Mouse (Mus musculus) neutrophil, adult 83 days (primary cell): ENCODE measurements around the gene Decr2. TPM values are rescaled to one million over a fixed set of nuclear protein-coding genes. Genes with fewer than 3 reads are reported as not detected.

Experiments
- total RNA-seq, 2 experiments: library from RNA; stranded (reverse); gene quantifications; one replicate each; pipeline ENCODE4 v1.2.4; 2023

Decr2 gene
- 1 to 10 TPM; 3.8 to 4.5 TPM for total RNA-seq

GRCm38 (mm10) chr17:26089905-26090632, at the start of gene Decr2:
Gene Decr2, minus strand, starts transcription at chr17:26090337.

GRCm38 (mm10) chr17:26138239-26138836, 48.2 kb upstream of the Decr2 start, which contains the start of gene Axin1:
Gene Axin1, plus strand, starts transcription at chr17:26138688.

DNA sequence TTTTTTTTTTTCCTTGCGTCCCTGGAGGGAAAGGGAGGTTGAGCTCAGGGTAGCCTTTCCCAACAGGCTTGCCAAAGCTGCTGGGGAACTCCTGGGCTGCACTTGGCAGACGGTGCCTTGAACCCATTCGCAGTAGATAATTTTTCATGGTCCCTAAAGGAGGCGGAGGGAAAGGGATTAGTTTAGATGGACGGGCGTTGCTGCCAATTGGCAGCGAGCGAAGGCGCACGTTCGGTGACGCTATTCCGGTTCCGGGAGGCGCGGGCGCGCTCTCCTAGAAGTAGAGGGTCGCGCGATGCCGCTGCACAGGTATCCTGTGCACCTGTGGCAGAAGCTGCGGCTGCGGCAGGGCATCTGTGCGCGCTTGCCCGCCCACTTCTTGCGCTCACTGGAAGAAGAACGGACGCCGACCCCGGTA, 33.1 kb upstream of the Decr2 start, which contains the start of gene Mrpl28:
Gene Mrpl28, plus strand, starts transcription at position 234 of the 418 bp plus-strand sequence.

GRCm38 (mm10) chr17:26113181-26113948, 23.2 kb upstream of the Decr2 start, which contains the start of gene Tmem8:
Gene Tmem8, plus strand, starts transcription at chr17:26113299.

DNA sequence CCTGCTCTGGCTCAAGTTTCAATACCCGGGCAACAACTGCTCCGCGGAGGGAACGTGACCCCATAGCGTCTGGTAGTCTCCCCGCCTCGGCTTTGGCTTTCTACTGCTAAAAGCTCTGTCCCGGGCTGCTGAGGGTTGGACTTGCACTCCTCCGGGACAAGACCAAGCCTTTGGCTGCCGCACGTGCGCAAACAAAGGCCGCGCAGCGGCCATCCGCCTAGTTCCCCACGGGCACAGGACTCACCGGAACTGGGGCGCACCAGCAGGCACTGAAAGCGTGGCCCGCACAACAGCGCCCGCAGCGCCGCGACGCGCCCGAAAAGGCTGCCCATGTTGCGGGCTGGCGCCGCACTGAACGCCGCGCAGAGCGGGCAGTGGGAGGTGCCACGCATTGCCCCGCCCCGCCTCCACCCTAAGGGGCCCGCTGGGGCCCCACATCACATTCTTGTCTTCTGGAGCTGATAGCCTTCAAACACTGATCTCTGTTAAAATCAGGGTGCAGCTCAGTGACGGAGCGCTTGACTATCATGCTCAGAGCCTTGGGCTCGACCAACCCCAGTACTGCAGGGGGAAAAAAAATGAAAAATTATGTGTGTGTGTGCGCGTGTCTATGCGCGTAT, 5.1 kb upstream of the Decr2 start, which contains the start of gene Nme4:
Gene Nme4, minus strand, starts transcription at position 482 of the 620 bp plus-strand sequence.

GRCm38 (mm10) chr17:26068831-26069739, 21.1 kb downstream of the Decr2 start, which contains the start of gene Rab11fip3:
Gene Rab11fip3, minus strand, starts transcription at chr17:26069555.

Other genes starting within 250 kb of the Decr2 start
- 1 to 10 TPM; 2.7 to 4.2 TPM for gene Gm20683, start 248.6 kb downstream of the Decr2 start, total RNA-seq
- gene Rhot2, start 245.5 kb downstream of the Decr2 start, total RNA-seq, result 10 to 100 TPM; 37.5 to 40.0 TPM
- 10 to 100 TPM; 28.2 to 31.0 TPM for gene Wdr90, start 228.8 kb downstream of the Decr2 start, total RNA-seq
- 1 to 10 TPM; 3.8 to 4.2 TPM for gene Mcrip2, start 221.6 kb downstream of the Decr2 start, total RNA-seq
- gene Mettl26, start 215.3 kb downstream of the Decr2 start, total RNA-seq, result 10 to 100 TPM; 10.2 to 10.3 TPM
- 1 to 10 TPM; 2.5 to 3.8 TPM for gene Wfikkn1, start 209.5 kb downstream of the Decr2 start, total RNA-seq
- 10 to 100 TPM; 16.6 to 19.2 TPM for gene Rab40c, start 170.6 kb downstream of the Decr2 start, total RNA-seq
- gene Pigq, start 145.4 kb downstream of the Decr2 start, total RNA-seq, result 100 to 1,000 TPM in 1 of 2 experiments, 10 to 100 TPM in 1; 70.2 to 101 TPM
- gene Nhlrc4, start 145.4 kb downstream of the Decr2 start, total RNA-seq, result under 1 TPM; 0.20 to 0.93 TPM
- not detected for gene A930017K11Rik, start 137.8 kb downstream of the Decr2 start, total RNA-seq
- gene Capn15, start 104.5 kb downstream of the Decr2 start, total RNA-seq, result 10 to 100 TPM; 17.0 to 22.0 TPM
- gene Rab11fip3, start 20.8 kb downstream of the Decr2 start, total RNA-seq, result 1 to 10 TPM; 1.7 to 1.9 TPM
- 1 to 10 TPM; 5.3 to 5.4 TPM for gene Nme4, start 5.3 kb upstream of the Decr2 start, total RNA-seq
- 10 to 100 TPM; 66.8 to 74.8 TPM for gene Tmem8, start 23.0 kb upstream of the Decr2 start, total RNA-seq
- 10 to 100 TPM; 34.5 to 41.7 TPM for gene Mrpl28, start 33.2 kb upstream of the Decr2 start, total RNA-seq
- 10 to 100 TPM; 37.0 to 40.7 TPM for gene Axin1, start 48.4 kb upstream of the Decr2 start, total RNA-seq
- 1 to 10 TPM; 4.4 to 8.5 TPM for gene Pdia2, start 108.8 kb upstream of the Decr2 start, total RNA-seq
- gene Rgs11, start 112.6 kb upstream of the Decr2 start, total RNA-seq, result not detected
- gene Arhgdig, start 117.4 kb upstream of the Decr2 start, total RNA-seq, result under 1 TPM; 0.55 to 0.57 TPM
- gene Fam234a, start 153.9 kb upstream of the Decr2 start, total RNA-seq, result 10 to 100 TPM; 65.5 to 77.1 TPM
- 10 to 100 TPM; 36.2 to 36.9 TPM for gene Luc7l, start 162.6 kb upstream of the Decr2 start, total RNA-seq